Mouse (Mus musculus) lung, adult 2 months (tissue): ENCODE measurements around the gene Insl6.

Experiments
- CTCF ChIP-seq: fragments of 200-500 bp; IDR thresholded peaks from 2 replicates; pipeline ENCODE4 v1.5.1; 2011; ENCODE audit warnings: mild to moderate bottlenecking, low read length, control low read depth; ENCODE audit not compliant: insufficient read depth
- POLR2A ChIP-seq: fragments of 200-500 bp; IDR thresholded peaks from 2 replicates; pipeline ENCODE4 v1.6.1; 2011; ENCODE audit warnings: low read depth, mild to moderate bottlenecking, control low read depth, low read length, borderline replicate concordance; ENCODE audit errors: extremely low read depth

DNA sequence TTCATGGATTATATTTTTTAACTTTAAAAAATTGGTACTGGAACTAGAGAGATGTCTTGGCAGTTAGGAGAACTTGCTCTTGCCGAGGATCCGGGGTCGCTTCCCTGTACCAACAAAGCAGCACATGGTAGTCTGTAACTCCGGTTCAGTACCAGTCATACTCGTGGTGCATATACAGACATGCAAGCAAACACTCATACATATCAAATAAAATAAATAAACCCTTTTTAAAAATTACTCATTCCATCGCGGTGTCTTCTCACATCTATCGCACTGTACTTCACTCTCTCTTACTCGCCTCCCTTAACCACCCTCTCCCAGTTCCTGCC, 660 bp upstream of the Insl6 start:
- TF ChIP-seq POLR2A (no peak), CTCF (no peak)
